Mouse (Mus musculus): ENCODE measurements at regions not wholly inside any gene's neighbourhood (a gene's known extent, or its start where the extent isn't known, plus 50 kb on each side); places are given as distances from the start of the nearest gene placed in this dataset.

GRCm38 (mm10) chr12:70727496-70728259 is 97.6 kb upstream of the Frmd6 start:
- no peak overlapping the region for H3K27ac ChIP-seq
- WGBS: 66% methylated on average over 10 of the region's 10 CpGs
- H3K4me1 ChIP-seq (replicated peaks; ENCODE audit: control insufficient read depth, insufficient read depth, low read length): no peaks in the 10 kb centered on the region
- H3K9ac ChIP-seq: no peak overlapping the region
- no peaks in the 10 kb centered on the region for H3K27me3 ChIP-seq (ENCODE audit: control insufficient read depth, insufficient read depth, low read length)
- DNase-seq (ENCODE audit: low spot score): no peak
- ATAC-seq (ENCODE audit: low FRiP score): no peak
- no peaks in the 10 kb centered on the region for H3K36me3 ChIP-seq (replicated peaks; ENCODE audit: control insufficient read depth, insufficient read depth)
- H3K9me3 ChIP-seq (ENCODE audit: control insufficient read depth, low read length): no peaks in the 10 kb centered on the region
- no peak overlapping the region for H3K4me2 ChIP-seq (replicated peaks)
- H3K4me3 ChIP-seq (replicated peaks; ENCODE audit: low read length): no peak overlapping the region

GRCm38 (mm10) chr12:70728407-70728806 is 96.9 kb upstream of the Frmd6 start:
- Histone ChIP-seq H3K4me3 (replicated peaks; ENCODE audit: low read length) (no peak overlapping the region), H3K9me3 (ENCODE audit: control insufficient read depth, low read length) (no peaks in the 10 kb centered on the region), H3K4me1 (replicated peaks; ENCODE audit: control insufficient read depth, insufficient read depth, low read length) (no peaks in the 10 kb centered on the region), H3K36me3 (replicated peaks; ENCODE audit: control insufficient read depth, insufficient read depth) (no peaks in the 10 kb centered on the region), H3K27ac (no peak overlapping the region), H3K4me2 (replicated peaks) (no peak overlapping the region), H3K27me3 (ENCODE audit: control insufficient read depth, insufficient read depth, low read length) (no peaks in the 10 kb centered on the region), H3K9ac (no peak overlapping the region)
- no peak for ATAC-seq (ENCODE audit: low FRiP score)
- no peak for DNase-seq (ENCODE audit: low spot score)
- 93% methylated on average over 1 of the region's 1 CpGs for WGBS

GRCm38 (mm10) chr12:70729961-70730360 is 95.4 kb upstream of the Frmd6 start:
- DNase-seq (ENCODE audit: low spot score): no peak
- no peaks in the 10 kb centered on the region for H3K4me1 ChIP-seq (replicated peaks; ENCODE audit: control insufficient read depth, insufficient read depth, low read length)
- WGBS: 37% methylated on average over 6 of the region's 6 CpGs
- H3K9ac ChIP-seq: no peak overlapping the region
- no peak overlapping the region for H3K4me2 ChIP-seq (replicated peaks)
- H3K4me3 ChIP-seq (replicated peaks; ENCODE audit: low read length): no peak overlapping the region
- no peaks in the 10 kb centered on the region for H3K9me3 ChIP-seq (ENCODE audit: control insufficient read depth, low read length)
- H3K27me3 ChIP-seq (ENCODE audit: control insufficient read depth, insufficient read depth, low read length): no peaks in the 10 kb centered on the region
- ATAC-seq (ENCODE audit: low FRiP score): no peak
- H3K36me3 ChIP-seq (replicated peaks; ENCODE audit: control insufficient read depth, insufficient read depth): no peaks in the 10 kb centered on the region
- H3K27ac ChIP-seq: no peak overlapping the region

- Histone ChIP-seq H3K27ac (no peak overlapping the region), H3K27me3 (ENCODE audit: control insufficient read depth, insufficient read depth, low read length) (no peaks in the 10 kb centered on the region), H3K4me2 (replicated peaks) (no peak overlapping the region), H3K9me3 (ENCODE audit: control insufficient read depth, low read length) (no peaks in the 10 kb centered on the region), H3K4me1 (replicated peaks; ENCODE audit: control insufficient read depth, insufficient read depth, low read length) (no peaks in the 10 kb centered on the region), H3K9ac (no peak overlapping the region), H3K4me3 (replicated peaks; ENCODE audit: low read length) (no peak overlapping the region), H3K36me3 (replicated peaks; ENCODE audit: control insufficient read depth, insufficient read depth) (no peaks in the 10 kb centered on the region)
- no peak for DNase-seq (ENCODE audit: low spot score)
- ATAC-seq (ENCODE audit: low FRiP score): no peak
- WGBS: 80% methylated on average over 6 of the region's 6 CpGs
These were observed 93.8 kb upstream of the Frmd6 start for GRCm38 (mm10) chr12:70731498-70731897.

- DNase-seq (ENCODE audit: low spot score) (no peak), ATAC-seq (ENCODE audit: low FRiP score) (no peak)
- Histone ChIP-seq H3K27ac (no peak overlapping the region), H3K9me3 (ENCODE audit: control insufficient read depth, low read length) (no peaks in the 10 kb centered on the region), H3K4me3 (replicated peaks; ENCODE audit: low read length) (no peak overlapping the region), H3K4me1 (replicated peaks; ENCODE audit: control insufficient read depth, insufficient read depth, low read length) (no peaks in the 10 kb centered on the region), H3K4me2 (replicated peaks) (no peak overlapping the region), H3K9ac (no peak overlapping the region), H3K27me3 (ENCODE audit: control insufficient read depth, insufficient read depth, low read length) (no peaks in the 10 kb centered on the region), H3K36me3 (replicated peaks; ENCODE audit: control insufficient read depth, insufficient read depth) (no peaks in the 10 kb centered on the region)
- 97% methylated on average over 3 of the region's 3 CpGs for WGBS
These were observed 92.7 kb upstream of the Frmd6 start for GRCm38 (mm10) chr12:70732591-70732990.

- 91% methylated on average over 3 of the region's 3 CpGs for WGBS
- ATAC-seq (ENCODE audit: low FRiP score): no peak
These were observed 86.8 kb upstream of the Frmd6 start for GRCm38 (mm10) chr12:70738554-70738953.

GRCm38 (mm10) chr12:70739316-70739715 is 86.0 kb upstream of the Frmd6 start:
- H3K4me3 ChIP-seq (replicated peaks; ENCODE audit: low read length): no peak overlapping the region
- no peaks in the 10 kb centered on the region for H3K36me3 ChIP-seq (replicated peaks; ENCODE audit: control insufficient read depth, insufficient read depth)
- H3K27ac ChIP-seq: no peak overlapping the region
- no peaks in the 10 kb centered on the region for H3K27me3 ChIP-seq (ENCODE audit: control insufficient read depth, insufficient read depth, low read length)
- no peaks in the 10 kb centered on the region for H3K4me1 ChIP-seq (replicated peaks; ENCODE audit: control insufficient read depth, insufficient read depth, low read length)
- 88% methylated on average over 6 of the region's 6 CpGs for WGBS
- DNase-seq (ENCODE audit: low spot score): no peak
- no peak overlapping the region for H3K4me2 ChIP-seq (replicated peaks)
- no peak for ATAC-seq (ENCODE audit: low FRiP score)
- H3K9ac ChIP-seq: no peak overlapping the region
- H3K9me3 ChIP-seq (ENCODE audit: control insufficient read depth, low read length): no peaks in the 10 kb centered on the region

More at GRCm38 (mm10) chr12:70738554-70738953, 86.8 kb upstream of the Frmd6 start:
- Histone ChIP-seq H3K9ac (no peak overlapping the region), H3K4me3 (replicated peaks; ENCODE audit: low read length) (no peak overlapping the region), H3K36me3 (replicated peaks; ENCODE audit: control insufficient read depth, insufficient read depth) (no peaks in the 10 kb centered on the region), H3K9me3 (ENCODE audit: control insufficient read depth, low read length) (no peaks in the 10 kb centered on the region), H3K4me1 (replicated peaks; ENCODE audit: control insufficient read depth, insufficient read depth, low read length) (no peaks in the 10 kb centered on the region), H3K27ac (no peak overlapping the region), H3K4me2 (replicated peaks) (no peak overlapping the region), H3K27me3 (ENCODE audit: control insufficient read depth, insufficient read depth, low read length) (no peaks in the 10 kb centered on the region)
- DNase-seq (ENCODE audit: low spot score): no peak

GRCm38 (mm10) chr12:70739766-70740165 is 85.5 kb upstream of the Frmd6 start:
- 85% methylated on average over 7 of the region's 7 CpGs for WGBS
- ATAC-seq (ENCODE audit: low FRiP score): no peak
- no peaks in the 10 kb centered on the region for H3K4me1 ChIP-seq (replicated peaks; ENCODE audit: control insufficient read depth, insufficient read depth, low read length)
- H3K4me2 ChIP-seq (replicated peaks): no peak overlapping the region
- H3K9me3 ChIP-seq (ENCODE audit: control insufficient read depth, low read length): no peaks in the 10 kb centered on the region
- no peak overlapping the region for H3K9ac ChIP-seq
- H3K36me3 ChIP-seq (replicated peaks; ENCODE audit: control insufficient read depth, insufficient read depth): no peaks in the 10 kb centered on the region
- no peaks in the 10 kb centered on the region for H3K27me3 ChIP-seq (ENCODE audit: control insufficient read depth, insufficient read depth, low read length)
- H3K4me3 ChIP-seq (replicated peaks; ENCODE audit: low read length): no peak overlapping the region
- no peak for DNase-seq (ENCODE audit: low spot score)
- H3K27ac ChIP-seq: no peak overlapping the region

GRCm38 (mm10) chr12:70742836-70743235 is 82.5 kb upstream of the Frmd6 start:
- ATAC-seq (ENCODE audit: low FRiP score) (no peak), DNase-seq (ENCODE audit: low spot score) (no peak)
- 85% methylated on average over 3 of the region's 3 CpGs for WGBS
- no peaks in the 10 kb centered on the region for H3K27me3 ChIP-seq (ENCODE audit: control insufficient read depth, insufficient read depth, low read length)
- H3K4me2 ChIP-seq (replicated peaks): no peak overlapping the region
- no peak overlapping the region for H3K9ac ChIP-seq
- H3K4me3 ChIP-seq (replicated peaks; ENCODE audit: low read length): no peak overlapping the region
- H3K27ac ChIP-seq: no peak overlapping the region
- no peaks in the 10 kb centered on the region for H3K9me3 ChIP-seq (ENCODE audit: control insufficient read depth, low read length)
- no peaks in the 10 kb centered on the region for H3K4me1 ChIP-seq (replicated peaks; ENCODE audit: control insufficient read depth, insufficient read depth, low read length)
- no peaks in the 10 kb centered on the region for H3K36me3 ChIP-seq (replicated peaks; ENCODE audit: control insufficient read depth, insufficient read depth)

- 79% methylated on average over 2 of the region's 2 CpGs for WGBS
- no peaks in the 10 kb centered on the region for H3K27me3 ChIP-seq (ENCODE audit: control insufficient read depth, insufficient read depth, low read length)
- no peaks in the 10 kb centered on the region for H3K4me1 ChIP-seq (replicated peaks; ENCODE audit: control insufficient read depth, insufficient read depth, low read length)
- DNase-seq (ENCODE audit: low spot score): no peak
- H3K9ac ChIP-seq: no peak overlapping the region
- H3K27ac ChIP-seq: no peak overlapping the region
- H3K36me3 ChIP-seq (replicated peaks; ENCODE audit: control insufficient read depth, insufficient read depth): no peaks in the 10 kb centered on the region
- no peaks in the 10 kb centered on the region for H3K9me3 ChIP-seq (ENCODE audit: control insufficient read depth, low read length)
- H3K4me3 ChIP-seq (replicated peaks; ENCODE audit: low read length): no peak overlapping the region
- no peak for ATAC-seq (ENCODE audit: low FRiP score)
- no peak overlapping the region for H3K4me2 ChIP-seq (replicated peaks)
These were observed 79.6 kb upstream of the Frmd6 start for GRCm38 (mm10) chr12:70745681-70746080.

Measured in hindbrain, embryonic 14.5 days (tissue).